Mouse (Mus musculus): ENCODE results near the gene Mr1.

GRCm38 (mm10) chr1:155167453-155167852 lies 20.8 kb upstream of the Mr1 start:
- TF ChIP-seq MAFK (IDR thresholded peaks at IDR 0.05; ENCODE audit: insufficient replicate concordance, low read length) (no peak), MEF2A (IDR thresholded peaks at IDR 0.05; ENCODE audit: borderline replicate concordance, low read depth, low read length) (no peak), POLR2AphosphoS2 (IDR thresholded peaks at IDR 0.05; ENCODE audit: low read depth, low read length) (no peak), POLR2A (IDR thresholded peaks at IDR 0.05; ENCODE audit: low read depth, low read length) (no peak), SMC3 (IDR thresholded peaks at IDR 0.05; ENCODE audit: low read depth, low read length) (no peak), MAZ (IDR thresholded peaks at IDR 0.05; ENCODE audit: low read depth, low read length) (no peak), CTCF (conservative IDR thresholded peaks at IDR 0.05 in 1 of 2, IDR thresholded peaks at IDR 0.05 in 1 of 2; ENCODE audit: low read depth in 2 of 2, low read length in 2 of 2) (no peak), E2F4 (IDR thresholded peaks at IDR 0.05; ENCODE audit: insufficient replicate concordance, low read depth, low read length) (no peak), JUN (IDR thresholded peaks at IDR 0.05; ENCODE audit: insufficient read depth, low read depth, low read length) (no peak), USF1 (IDR thresholded peaks at IDR 0.05; ENCODE audit: low read depth, low read length) (no peak), ZNF384 (IDR thresholded peaks at IDR 0.05; ENCODE audit: low read depth, low read length) (no peak), JUND (conservative IDR thresholded peaks at IDR 0.05; ENCODE audit: low read depth, low read length) (no peak), ZC3H11A (IDR thresholded peaks at IDR 0.05; ENCODE audit: low read depth, low read length) (no peak)
